Mouse (Mus musculus) ES-Bruce4 (cell line): ENCODE measurements around the gene Evpl. TPM values are rescaled to one million over a fixed set of nuclear protein-coding genes. Genes with fewer than 3 reads are reported as not detected.

ENCODE experiments used
- H3K27ac ChIP-seq: 2 replicates; pipeline ENCODE4 v1.5.1; 2012; ENCODE audit warnings: low read length, inconsistent platforms; ENCODE audit not compliant: insufficient read depth
- H3K27me3 ChIP-seq: 2 replicates; pipeline ENCODE4 v1.6.1; 2012; ENCODE audit warnings: mild to moderate bottlenecking, low read length, inconsistent platforms; ENCODE audit not compliant: control insufficient read depth, poor library complexity, insufficient read depth, severe bottlenecking
- H3K36me3 ChIP-seq: 2 replicates; pipeline ENCODE4 v1.6.1; 2012; ENCODE audit warnings: inconsistent platforms, mild to moderate bottlenecking, low read length, moderate library complexity; ENCODE audit not compliant: control insufficient read depth, poor library complexity, insufficient read depth, severe bottlenecking
- H3K4me1 ChIP-seq: one replicate; pipeline ENCODE4 v1.8.1; 2011; ENCODE audit warnings: low read length; ENCODE audit not compliant: control insufficient read depth, insufficient read depth
- H3K4me3 ChIP-seq: 2 replicates; pipeline ENCODE4 v1.5.1; 2011; ENCODE audit warnings: low read depth, mild to moderate bottlenecking, low read length
- H3K9ac ChIP-seq: 2 replicates; pipeline ENCODE4 v1.6.1; 2012; ENCODE audit warnings: low read depth, mild to moderate bottlenecking, inconsistent platforms; ENCODE audit not compliant: poor library complexity, severe bottlenecking
- H3K9me3 ChIP-seq: replicated peaks from 2 replicates; pipeline ENCODE4 v1.6.1; 2012; ENCODE audit warnings: mild to moderate bottlenecking, low read length, inconsistent platforms; ENCODE audit not compliant: control insufficient read depth, poor library complexity, insufficient read depth, severe bottlenecking
- CTCF ChIP-seq: IDR thresholded peaks from one replicate; pipeline ENCODE4 v1.8.1; 2011; ENCODE audit warnings: low read depth, low read length
- EP300 ChIP-seq: IDR thresholded peaks from 2 replicates; pipeline ENCODE4 v1.6.1; 2011; ENCODE audit warnings: low read depth, low read length; ENCODE audit not compliant: insufficient read depth
- POLR2A ChIP-seq: IDR thresholded peaks from one replicate; pipeline ENCODE4 v1.8.1; 2011; ENCODE audit warnings: low read length; ENCODE audit not compliant: insufficient read depth
- polyA plus RNA-seq: library from polyadenylated mRNA; stranded (reverse); fragments of >200 nt; gene quantifications from 2 replicates; pipeline ENCODE4 v1.2.4, GENCODE M21; 2011; ENCODE audit warnings: low read depth; ENCODE audit not compliant: missing spikeins, insufficient read depth, insufficient read length

Evpl gene
- polyA plus RNA-seq, 1 experiment: 3.1 TPM

DNA sequence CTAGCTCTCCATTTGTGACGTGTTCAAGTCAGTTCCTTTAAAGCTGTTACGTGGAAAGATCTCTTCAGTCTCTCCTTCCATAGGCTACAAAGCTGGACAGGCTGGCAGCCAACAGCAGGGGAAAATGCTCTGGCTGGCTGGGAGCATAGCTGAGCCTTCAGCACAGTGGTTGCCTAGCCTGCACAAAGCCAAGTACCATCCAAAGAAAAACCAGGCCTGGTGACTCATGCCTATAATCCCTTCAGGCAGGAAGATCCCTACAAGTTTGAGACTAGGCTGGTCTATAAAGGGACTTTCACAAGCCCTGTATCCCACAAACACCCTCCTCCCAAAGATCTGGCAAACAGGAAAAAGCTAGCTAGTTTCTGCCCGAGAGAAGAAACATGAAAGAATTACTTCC lies 52.0 kb downstream of the Evpl start:
- Histone ChIP-seq H3K4me3 (no peak overlapping the region), H3K9ac (no peak overlapping the region), H3K27ac (no peak overlapping the region), H3K27me3 (no peaks in the 10 kb centered on the region), H3K9me3 (no peaks in the 10 kb centered on the region), H3K4me1 (peaks cover 2% of the 10 kb centered on the region), H3K36me3 (no peaks in the 10 kb centered on the region)
- no peak for TF ChIP-seq CTCF
- no peak for TF ChIP-seq EP300
- TF ChIP-seq POLR2A: no peak

- TF ChIP-seq POLR2A (no peak), EP300 (no peak), CTCF (no peak)
These were observed 59.3 kb downstream of the Evpl start for GRCm38 (mm10) chr11:116178411-116179121.

GRCm38 (mm10) chr11:116176010-116176409 lies 61.9 kb downstream of the Evpl start:
- no peaks in the 10 kb centered on the region for H3K4me1 ChIP-seq
- H3K4me3 ChIP-seq: no peak overlapping the region
- no peak for TF ChIP-seq POLR2A
- no peak for TF ChIP-seq CTCF
- no peak for TF ChIP-seq EP300
- H3K36me3 ChIP-seq: peaks cover 2% of the 10 kb centered on the region; the same call in 1 of the 2 replicates
- H3K9me3 ChIP-seq: no peaks in the 10 kb centered on the region
- H3K27ac ChIP-seq: no peak overlapping the region
- no peak overlapping the region for H3K9ac ChIP-seq
- no peaks in the 10 kb centered on the region for H3K27me3 ChIP-seq

More at GRCm38 (mm10) chr11:116178411-116179121, 59.3 kb downstream of the Evpl start:
- no peaks in the 10 kb centered on the region for H3K27me3 ChIP-seq
- no peak overlapping the region for H3K27ac ChIP-seq
- H3K9ac ChIP-seq: no peak overlapping the region
- no peaks in the 10 kb centered on the region for H3K9me3 ChIP-seq
- H3K4me1 ChIP-seq: no peaks in the 10 kb centered on the region
- peaks cover 2% of the 10 kb centered on the region; the same call in 1 of the 2 replicates for H3K36me3 ChIP-seq
- no peak overlapping the region for H3K4me3 ChIP-seq

DNA sequence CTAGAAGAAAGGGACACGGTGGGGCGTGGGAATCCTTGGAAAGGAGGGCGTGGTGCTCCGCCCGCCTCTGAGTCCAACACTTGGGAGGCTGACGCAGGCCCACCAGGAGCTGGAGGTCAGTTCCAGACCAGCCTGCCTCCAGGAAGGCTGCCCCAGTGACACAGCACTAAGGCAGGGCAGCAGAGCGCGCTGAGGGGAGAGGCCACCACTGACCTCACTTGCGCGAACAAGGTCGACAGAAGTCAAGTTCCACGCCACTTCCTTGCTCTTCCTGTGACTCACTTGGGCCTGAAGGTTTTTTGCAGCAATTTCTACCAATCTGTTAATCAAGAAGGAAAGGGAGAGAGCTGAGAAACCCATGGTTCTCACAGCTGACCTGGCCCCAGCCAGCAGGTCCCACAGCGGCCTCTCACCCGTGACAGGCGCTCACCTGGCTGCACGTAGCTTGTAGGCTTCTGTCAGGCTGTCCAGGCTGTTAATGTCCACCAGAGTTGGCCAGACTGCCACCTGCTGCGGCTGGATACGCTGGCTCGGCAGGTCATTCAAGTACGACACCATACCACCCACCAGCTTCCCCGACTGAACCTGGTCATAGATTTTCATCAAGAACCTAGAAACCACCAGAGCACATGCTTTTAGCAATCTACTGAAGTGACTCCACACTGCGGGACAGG lies 63.0 kb downstream of the Evpl start:
- no peaks in the 10 kb centered on the region for H3K27me3 ChIP-seq
- no peaks in the 10 kb centered on the region for H3K4me1 ChIP-seq
- H3K9me3 ChIP-seq: no peaks in the 10 kb centered on the region
- no peak overlapping the region for H3K9ac ChIP-seq
- no peak overlapping the region for H3K27ac ChIP-seq
- peaks cover 2% of the 10 kb centered on the region; the same call in 1 of the 2 replicates for H3K36me3 ChIP-seq
- no peak for TF ChIP-seq POLR2A
- no peak for TF ChIP-seq EP300
- TF ChIP-seq CTCF: no peak
- no peak overlapping the region for H3K4me3 ChIP-seq

DNA sequence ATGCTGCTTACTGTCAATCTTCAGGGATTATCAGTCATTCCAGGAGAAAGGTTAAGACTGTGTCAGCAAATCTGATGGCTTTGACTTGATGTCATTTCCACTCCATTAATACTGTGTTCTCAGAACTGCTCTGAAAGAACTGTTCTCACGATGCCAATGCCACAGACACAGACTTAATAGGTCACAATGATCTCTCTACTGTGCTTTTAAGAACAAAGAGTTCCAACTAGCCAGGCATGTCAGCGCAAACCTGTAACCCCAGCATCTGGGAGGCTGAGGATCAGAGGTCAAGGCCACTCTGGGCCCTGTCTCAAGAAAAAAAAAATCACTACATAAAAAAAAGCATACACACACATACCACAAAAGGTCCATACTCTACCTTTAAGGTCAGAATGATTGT lies 65.9 kb downstream of the Evpl start:
- Histone ChIP-seq H3K36me3 (peaks cover 2% of the 10 kb centered on the region; the same call in 1 of the 2 replicates), H3K9me3 (no peaks in the 10 kb centered on the region), H3K9ac (no peak overlapping the region), H3K27ac (no peak overlapping the region), H3K27me3 (no peaks in the 10 kb centered on the region), H3K4me3 (no peak overlapping the region), H3K4me1 (no peaks in the 10 kb centered on the region)
- no peak for TF ChIP-seq EP300
- TF ChIP-seq POLR2A: no peak
- TF ChIP-seq CTCF: no peak

Other genes with a start within 250 kb of the Evpl start
- gene Galk1, start 225.4 kb downstream of the Evpl start, polyA plus RNA-seq: 96.4 and 107 TPM in 2 replicates
- gene H3f3b, start 210.1 kb downstream of the Evpl start, polyA plus RNA-seq: 437 and 457 TPM in 2 replicates
- 33.9 and 35.8 TPM in 2 replicates for gene Unk, start 207.8 kb downstream of the Evpl start, polyA plus RNA-seq
- gene Unc13d, start 160.1 kb downstream of the Evpl start, polyA plus RNA-seq: 4.7 and 5.7 TPM in 2 replicates
- gene Wbp2, start 151.1 kb downstream of the Evpl start, polyA plus RNA-seq: 179 and 198 TPM in 2 replicates
- gene Trim47, start 110.9 kb downstream of the Evpl start, polyA plus RNA-seq: 3.9 and 7.1 TPM in 2 replicates
- gene Trim65, start 106.9 kb downstream of the Evpl start, polyA plus RNA-seq: 0.78 and 1.2 TPM in 2 replicates
- gene Mrpl38, start 99.2 kb downstream of the Evpl start, polyA plus RNA-seq: 69.3 and 71.6 TPM in 2 replicates
- gene Fbf1, start 69.9 kb downstream of the Evpl start, polyA plus RNA-seq: 26.2 and 29.5 TPM in 2 replicates
- 14.5 and 16.5 TPM in 2 replicates for gene Ten1, start 39.2 kb downstream of the Evpl start, polyA plus RNA-seq
- 18.0 and 19.2 TPM in 2 replicates for gene Acox1, start 39.0 kb downstream of the Evpl start, polyA plus RNA-seq
- gene Srp68, start 36.1 kb upstream of the Evpl start, polyA plus RNA-seq: 101 and 107 TPM in 2 replicates
- gene Galr2, start 42.9 kb upstream of the Evpl start, polyA plus RNA-seq: 0.35 and 0.61 TPM in 2 replicates
- 93.3 and 95.2 TPM in 2 replicates for gene Exoc7, start 69.2 kb upstream of the Evpl start, polyA plus RNA-seq
- gene Foxj1, start 97.3 kb upstream of the Evpl start, polyA plus RNA-seq: 11.7 and 12.3 TPM in 2 replicates
- 23.1 and 31.8 TPM in 2 replicates for gene Rnf157, start 175.0 kb upstream of the Evpl start, polyA plus RNA-seq
- 443 and 531 TPM in 2 replicates for gene Ubald2, start 196.0 kb upstream of the Evpl start, polyA plus RNA-seq
- gene Qrich2, start 228.2 kb upstream of the Evpl start, polyA plus RNA-seq: 0.58 and 1.3 TPM in 2 replicates